Mouse (Mus musculus): ENCODE measurements at regions not wholly inside any gene's neighbourhood (a gene's known extent, or its start where the extent isn't known, plus 50 kb on each side); places are given as distances from the start of the nearest gene placed in this dataset.

DNA sequence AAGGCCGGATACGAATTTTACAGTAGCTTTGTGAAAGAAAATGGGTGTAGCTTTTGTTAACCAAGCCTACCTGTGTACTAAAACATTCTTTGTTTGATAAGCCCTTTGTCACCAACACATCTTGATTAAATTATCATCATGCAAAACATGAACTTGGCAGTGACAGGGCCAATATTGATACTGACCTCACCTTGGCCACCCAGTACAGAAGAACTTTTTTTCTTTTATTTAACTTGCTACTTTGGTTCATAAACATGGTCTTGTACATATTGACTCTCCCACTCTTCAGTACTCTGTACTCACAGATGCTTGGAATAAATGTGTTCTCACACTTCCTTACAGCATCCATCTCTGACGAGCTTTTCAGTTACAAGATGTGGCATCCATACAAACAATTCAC lies 570.0 kb upstream of the Klf4 start:
- no peak overlapping the region for H3K4me3 ChIP-seq (ENCODE audit: low read depth, low read length)
- no peak overlapping the region for H3K4me2 ChIP-seq (ENCODE audit: low read depth)
- no peak overlapping the region for H3K27ac ChIP-seq (ENCODE audit: low read depth, low read length)
- DNase-seq (ENCODE audit: low spot score) (no peak), ATAC-seq (ENCODE audit: insufficient read depth, low FRiP score, low TSS enrichment) (no peak)
- WGBS = 91% methylated on average over 3 of the region's 3 CpGs
- no peaks in the 10 kb centered on the region for H3K9me3 ChIP-seq (ENCODE audit: control insufficient read depth, low read length)
- no peaks in the 10 kb centered on the region for H3K4me1 ChIP-seq (ENCODE audit: control insufficient read depth, insufficient read depth, low read length)
- H3K27me3 ChIP-seq (ENCODE audit: control insufficient read depth, insufficient read depth, low read length) = no peaks in the 10 kb centered on the region
- no peak overlapping the region for H3K9ac ChIP-seq (ENCODE audit: low read length)
- no peaks in the 10 kb centered on the region for H3K36me3 ChIP-seq (ENCODE audit: control insufficient read depth, insufficient read depth, low read length)

DNA sequence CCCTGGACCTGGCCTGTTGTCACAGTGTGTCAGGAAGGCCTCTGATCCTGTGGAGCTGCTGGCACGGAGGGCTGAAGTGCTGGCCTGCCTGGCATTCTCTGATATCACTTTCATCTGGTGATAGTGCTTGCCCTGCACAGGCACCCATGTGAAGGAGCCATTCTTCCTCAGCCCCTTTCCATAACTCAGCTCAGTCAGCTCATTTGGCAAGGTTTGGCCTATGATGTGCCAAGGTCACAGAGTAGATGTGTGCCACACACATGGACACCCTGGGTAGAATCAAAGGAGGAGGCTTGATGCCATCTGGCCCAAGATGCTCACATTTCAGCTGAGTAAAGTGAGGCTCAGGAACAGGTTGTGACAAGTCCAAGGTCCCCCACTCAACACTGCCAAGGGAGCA lies 558.5 kb upstream of the Klf4 start:
- 79% methylated on average over 1 of the region's 1 CpGs for WGBS
- no peaks in the 10 kb centered on the region for H3K9me3 ChIP-seq (ENCODE audit: control insufficient read depth, low read length)
- no peak overlapping the region for H3K9ac ChIP-seq (ENCODE audit: low read length)
- H3K4me1 ChIP-seq (ENCODE audit: control insufficient read depth, insufficient read depth, low read length) = no peaks in the 10 kb centered on the region
- H3K4me2 ChIP-seq (ENCODE audit: low read depth) = no peak overlapping the region
- H3K27ac ChIP-seq (ENCODE audit: low read depth, low read length) = no peak overlapping the region
- H3K36me3 ChIP-seq (ENCODE audit: control insufficient read depth, insufficient read depth, low read length) = no peaks in the 10 kb centered on the region
- DNase-seq (ENCODE audit: low spot score) = no peak
- ATAC-seq (ENCODE audit: insufficient read depth, low FRiP score, low TSS enrichment) = no peak
- H3K4me3 ChIP-seq (ENCODE audit: low read depth, low read length) = no peak overlapping the region
- no peaks in the 10 kb centered on the region for H3K27me3 ChIP-seq (ENCODE audit: control insufficient read depth, insufficient read depth, low read length)

DNA sequence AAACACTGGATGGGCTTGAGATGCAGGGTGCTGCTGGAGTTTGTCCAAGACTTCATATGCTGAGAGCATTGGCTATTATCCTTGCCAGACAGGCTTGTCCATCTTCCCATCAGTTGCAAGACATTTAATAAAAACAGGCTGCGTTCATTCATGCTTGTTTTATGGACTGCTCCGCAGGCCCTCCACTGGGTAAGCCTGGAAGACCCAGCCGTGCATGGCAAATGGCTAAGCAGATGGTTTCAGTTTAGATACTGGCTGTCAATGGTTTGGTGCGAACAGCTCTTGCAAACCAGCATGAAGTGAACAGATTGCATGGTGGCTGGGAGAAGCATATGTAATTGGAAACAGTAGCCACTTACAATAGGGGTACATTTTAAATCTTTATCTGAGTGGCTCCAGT lies 556.4 kb upstream of the Klf4 start:
- peak; percentile 28 for DNase-seq (ENCODE audit: low spot score)
- 19% methylated on average over 4 of the region's 4 CpGs for WGBS
- Histone ChIP-seq H3K4me2 (ENCODE audit: low read depth) (no peak overlapping the region), H3K9ac (ENCODE audit: low read length) (no peak overlapping the region), H3K4me3 (ENCODE audit: low read depth, low read length) (no peak overlapping the region), H3K36me3 (ENCODE audit: control insufficient read depth, insufficient read depth, low read length) (no peaks in the 10 kb centered on the region), H3K9me3 (ENCODE audit: control insufficient read depth, low read length) (no peaks in the 10 kb centered on the region), H3K27ac (ENCODE audit: low read depth, low read length) (no peak overlapping the region), H3K4me1 (ENCODE audit: control insufficient read depth, insufficient read depth, low read length) (no peaks in the 10 kb centered on the region), H3K27me3 (ENCODE audit: control insufficient read depth, insufficient read depth, low read length) (no peaks in the 10 kb centered on the region)
- peak; percentile 55; the same call in 1 of the 2 replicates for ATAC-seq (ENCODE audit: insufficient read depth, low FRiP score, low TSS enrichment)

DNA sequence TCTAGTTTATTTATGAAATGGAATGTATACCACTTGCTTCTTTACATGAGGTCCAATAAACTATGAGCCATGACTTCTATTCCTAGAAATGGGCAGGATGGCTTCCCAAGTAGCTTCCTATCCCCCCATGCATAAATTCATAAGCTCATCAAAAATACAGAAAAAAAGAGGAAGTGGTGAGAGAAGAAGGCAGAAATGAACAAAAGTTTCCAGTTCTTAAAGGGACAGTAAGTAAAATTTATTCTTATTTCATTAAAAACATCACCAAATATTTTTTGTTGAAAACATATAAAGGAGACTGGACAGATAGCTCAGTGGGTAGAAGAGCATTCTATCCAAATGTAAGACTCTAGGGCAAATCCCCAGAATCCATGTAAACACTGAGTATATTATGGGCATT lies 554.0 kb upstream of the Klf4 start:
- H3K4me3 ChIP-seq (ENCODE audit: low read depth, low read length) = no peak overlapping the region
- ATAC-seq (ENCODE audit: insufficient read depth, low FRiP score, low TSS enrichment) = no peak
- DNase-seq (ENCODE audit: low spot score) = no peak

DNA sequence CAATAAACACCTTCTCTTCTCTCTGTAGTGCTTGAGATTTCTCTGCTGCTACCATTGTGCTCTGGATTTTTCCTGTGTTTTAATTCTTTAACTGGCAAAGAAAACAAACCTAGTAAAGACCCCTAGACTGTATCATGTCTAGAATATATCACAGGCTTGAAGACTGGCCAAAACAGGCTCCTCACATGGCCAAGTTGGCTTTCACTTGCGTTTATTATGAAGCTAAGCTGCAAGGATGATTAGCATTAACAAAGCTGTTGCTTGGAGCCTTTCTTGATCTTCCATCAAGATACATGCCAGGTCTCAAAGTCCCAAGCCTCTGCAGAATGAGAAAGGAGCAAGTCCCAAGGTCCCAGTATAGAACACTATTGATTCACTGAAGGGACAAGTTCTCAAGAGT lies 551.9 kb upstream of the Klf4 start:
- no peak overlapping the region for H3K4me2 ChIP-seq (ENCODE audit: low read depth)
- H3K27me3 ChIP-seq (ENCODE audit: control insufficient read depth, insufficient read depth, low read length) = no peaks in the 10 kb centered on the region
- H3K9me3 ChIP-seq (ENCODE audit: control insufficient read depth, low read length) = no peaks in the 10 kb centered on the region
- ATAC-seq (ENCODE audit: insufficient read depth, low FRiP score, low TSS enrichment) (no peak), DNase-seq (ENCODE audit: low spot score) (no peak)
- no peak overlapping the region for H3K9ac ChIP-seq (ENCODE audit: low read length)
- 85% methylated on average over 1 of the region's 1 CpGs for WGBS
- H3K4me1 ChIP-seq (ENCODE audit: control insufficient read depth, insufficient read depth, low read length) = no peaks in the 10 kb centered on the region
- H3K27ac ChIP-seq (ENCODE audit: low read depth, low read length) = no peak overlapping the region
- no peaks in the 10 kb centered on the region for H3K36me3 ChIP-seq (ENCODE audit: control insufficient read depth, insufficient read depth, low read length)
- no peak overlapping the region for H3K4me3 ChIP-seq (ENCODE audit: low read depth, low read length)

More for the DNA sequence above, 554.0 kb upstream of the Klf4 start:
- no peaks in the 10 kb centered on the region for H3K27me3 ChIP-seq (ENCODE audit: control insufficient read depth, insufficient read depth, low read length)
- no peak overlapping the region for H3K9ac ChIP-seq (ENCODE audit: low read length)
- H3K36me3 ChIP-seq (ENCODE audit: control insufficient read depth, insufficient read depth, low read length) = no peaks in the 10 kb centered on the region
- no peak overlapping the region for H3K4me2 ChIP-seq (ENCODE audit: low read depth)
- H3K27ac ChIP-seq (ENCODE audit: low read depth, low read length) = no peak overlapping the region
- H3K9me3 ChIP-seq (ENCODE audit: control insufficient read depth, low read length) = no peaks in the 10 kb centered on the region
- H3K4me1 ChIP-seq (ENCODE audit: control insufficient read depth, insufficient read depth, low read length) = no peaks in the 10 kb centered on the region

DNA sequence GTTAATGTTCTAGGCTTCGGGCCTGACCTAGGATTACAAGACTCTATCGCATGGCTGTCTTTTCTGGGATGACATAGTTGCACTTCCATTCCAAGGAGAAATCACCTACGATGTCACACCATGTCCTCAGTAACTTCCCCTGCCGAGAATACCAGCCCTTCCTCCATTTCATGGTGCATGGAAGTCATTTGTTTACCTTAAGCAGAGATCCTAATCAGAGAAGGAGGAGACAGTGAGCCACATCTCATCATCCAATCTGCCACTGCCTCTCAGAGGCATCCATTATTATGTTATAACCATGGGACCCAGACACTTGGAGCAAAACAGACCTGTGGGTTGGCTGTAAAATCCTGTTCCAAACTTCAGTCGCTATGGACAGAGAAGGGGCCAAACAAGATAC lies 550.1 kb upstream of the Klf4 start:
- DNase-seq (ENCODE audit: low spot score) (no peak), ATAC-seq (ENCODE audit: insufficient read depth, low FRiP score, low TSS enrichment) (no peak)
- no peak overlapping the region for H3K9ac ChIP-seq (ENCODE audit: low read length)
- no peak overlapping the region for H3K4me2 ChIP-seq (ENCODE audit: low read depth)
- H3K9me3 ChIP-seq (ENCODE audit: control insufficient read depth, low read length) = no peaks in the 10 kb centered on the region
- WGBS = 88% methylated on average over 5 of the region's 5 CpGs
- no peaks in the 10 kb centered on the region for H3K4me1 ChIP-seq (ENCODE audit: control insufficient read depth, insufficient read depth, low read length)
- no peak overlapping the region for H3K4me3 ChIP-seq (ENCODE audit: low read depth, low read length)
- no peaks in the 10 kb centered on the region for H3K27me3 ChIP-seq (ENCODE audit: control insufficient read depth, insufficient read depth, low read length)
- no peak overlapping the region for H3K27ac ChIP-seq (ENCODE audit: low read depth, low read length)
- H3K36me3 ChIP-seq (ENCODE audit: control insufficient read depth, insufficient read depth, low read length) = no peaks in the 10 kb centered on the region

DNA sequence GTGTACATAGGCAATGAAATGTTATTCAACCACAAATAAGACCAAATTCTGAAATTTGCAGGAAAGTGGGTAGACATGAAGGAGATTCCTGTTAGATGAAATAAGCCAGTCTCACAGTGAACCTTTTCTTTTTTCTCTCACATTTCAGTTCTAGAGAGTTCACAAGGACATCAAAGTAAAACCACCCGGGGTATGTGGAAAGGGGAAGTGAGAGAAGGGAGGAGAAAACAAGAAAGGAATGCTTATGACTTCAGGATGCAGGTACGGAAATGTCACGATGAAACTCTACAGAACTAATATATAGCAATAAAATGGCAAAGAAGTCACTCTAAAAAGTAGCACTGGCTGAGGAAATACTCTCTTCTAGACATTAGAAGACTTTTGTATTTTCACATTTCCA lies 548.7 kb upstream of the Klf4 start:
- H3K9ac ChIP-seq (ENCODE audit: low read length) = no peak overlapping the region
- 75% methylated on average over 3 of the region's 3 CpGs for WGBS
- ATAC-seq (ENCODE audit: insufficient read depth, low FRiP score, low TSS enrichment) = no peak
- no peaks in the 10 kb centered on the region for H3K9me3 ChIP-seq (ENCODE audit: control insufficient read depth, low read length)
- no peaks in the 10 kb centered on the region for H3K27me3 ChIP-seq (ENCODE audit: control insufficient read depth, insufficient read depth, low read length)
- H3K4me2 ChIP-seq (ENCODE audit: low read depth) = no peak overlapping the region
- H3K27ac ChIP-seq (ENCODE audit: low read depth, low read length) = no peak overlapping the region
- H3K4me3 ChIP-seq (ENCODE audit: low read depth, low read length) = no peak overlapping the region
- H3K36me3 ChIP-seq (ENCODE audit: control insufficient read depth, insufficient read depth, low read length) = no peaks in the 10 kb centered on the region
- DNase-seq (ENCODE audit: low spot score) = no peak
- H3K4me1 ChIP-seq (ENCODE audit: control insufficient read depth, insufficient read depth, low read length) = no peaks in the 10 kb centered on the region

DNA sequence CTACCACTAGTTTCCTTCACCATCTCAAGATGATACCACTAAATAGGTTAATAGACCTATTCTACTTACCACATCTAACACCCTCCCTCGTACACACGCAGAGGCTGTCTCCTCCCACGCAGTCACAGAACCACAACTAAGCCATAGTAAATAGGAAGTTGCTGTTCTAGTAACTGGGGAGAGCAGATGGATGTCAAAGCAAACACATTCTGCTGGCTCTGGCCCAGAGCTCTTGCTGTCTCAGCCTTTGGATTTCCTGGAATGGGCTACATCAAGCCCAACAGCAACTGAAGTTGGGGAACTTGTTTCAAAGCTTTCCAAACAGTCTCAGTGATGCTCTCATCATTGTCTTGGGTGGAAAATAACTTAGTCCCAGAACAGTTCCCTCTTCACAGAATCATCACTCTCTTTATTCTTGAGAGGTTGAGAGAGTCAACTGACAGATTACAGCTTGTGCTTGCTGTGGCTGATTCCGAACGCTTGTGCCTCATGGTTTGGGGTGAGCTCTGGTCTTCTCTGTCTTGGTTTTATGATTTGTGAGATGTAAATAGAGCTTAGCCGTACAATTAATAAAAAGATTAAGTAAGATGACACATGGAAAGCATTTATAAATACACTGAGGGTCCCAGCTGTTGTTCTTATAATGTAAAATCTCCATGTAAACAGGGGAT lies 538.5 kb upstream of the Klf4 start:
- no peak for DNase-seq (ENCODE audit: low spot score)
- ATAC-seq (ENCODE audit: insufficient read depth, low FRiP score, low TSS enrichment) = no peak

DNA sequence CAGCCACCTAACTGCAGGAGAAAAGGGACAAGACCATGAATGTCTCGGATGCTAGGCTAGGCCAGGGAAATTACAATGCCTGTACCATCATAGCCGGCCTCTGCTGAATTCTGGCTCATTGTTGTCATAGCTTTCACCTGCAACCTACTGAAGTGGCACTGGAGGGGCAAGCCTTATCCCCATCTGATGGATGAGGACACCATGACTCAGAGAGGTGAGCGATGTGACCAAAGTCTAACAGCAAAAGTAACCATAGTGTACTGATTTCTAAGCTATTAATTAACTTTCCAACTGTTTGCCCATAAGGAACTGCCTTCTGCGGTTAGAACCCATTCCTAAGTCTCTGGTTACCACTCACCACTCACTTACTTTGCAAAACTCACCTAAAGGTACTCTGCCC lies 536.6 kb upstream of the Klf4 start:
- no peak for ATAC-seq (ENCODE audit: insufficient read depth, low FRiP score, low TSS enrichment)
- no peaks in the 10 kb centered on the region for H3K4me1 ChIP-seq (ENCODE audit: control insufficient read depth, insufficient read depth, low read length)
- no peaks in the 10 kb centered on the region for H3K36me3 ChIP-seq (ENCODE audit: control insufficient read depth, insufficient read depth, low read length)
- no peak overlapping the region for H3K4me2 ChIP-seq (ENCODE audit: low read depth)
- DNase-seq (ENCODE audit: low spot score) = no peak
- 90% methylated on average over 4 of the region's 4 CpGs for WGBS
- H3K4me3 ChIP-seq (ENCODE audit: low read depth, low read length) = no peak overlapping the region
- H3K9me3 ChIP-seq (ENCODE audit: control insufficient read depth, low read length) = no peaks in the 10 kb centered on the region
- no peak overlapping the region for H3K9ac ChIP-seq (ENCODE audit: low read length)
- no peaks in the 10 kb centered on the region for H3K27me3 ChIP-seq (ENCODE audit: control insufficient read depth, insufficient read depth, low read length)
- H3K27ac ChIP-seq (ENCODE audit: low read depth, low read length) = no peak overlapping the region

More for the DNA sequence above, 538.5 kb upstream of the Klf4 start:
- Histone ChIP-seq H3K9ac (ENCODE audit: low read length) (no peak overlapping the region), H3K36me3 (ENCODE audit: control insufficient read depth, insufficient read depth, low read length) (no peaks in the 10 kb centered on the region), H3K4me1 (ENCODE audit: control insufficient read depth, insufficient read depth, low read length) (no peaks in the 10 kb centered on the region), H3K27ac (ENCODE audit: low read depth, low read length) (no peak overlapping the region), H3K27me3 (ENCODE audit: control insufficient read depth, insufficient read depth, low read length) (no peaks in the 10 kb centered on the region), H3K4me3 (ENCODE audit: low read depth, low read length) (no peak overlapping the region), H3K9me3 (ENCODE audit: control insufficient read depth, low read length) (no peaks in the 10 kb centered on the region), H3K4me2 (ENCODE audit: low read depth) (no peak overlapping the region)
- WGBS = 87% methylated on average over 6 of the region's 6 CpGs

Data from neural tube, embryonic 11.5 days (tissue).